20 mouse cellular contexts compared by ENCODE assay signal in the genomic region with DNA sequence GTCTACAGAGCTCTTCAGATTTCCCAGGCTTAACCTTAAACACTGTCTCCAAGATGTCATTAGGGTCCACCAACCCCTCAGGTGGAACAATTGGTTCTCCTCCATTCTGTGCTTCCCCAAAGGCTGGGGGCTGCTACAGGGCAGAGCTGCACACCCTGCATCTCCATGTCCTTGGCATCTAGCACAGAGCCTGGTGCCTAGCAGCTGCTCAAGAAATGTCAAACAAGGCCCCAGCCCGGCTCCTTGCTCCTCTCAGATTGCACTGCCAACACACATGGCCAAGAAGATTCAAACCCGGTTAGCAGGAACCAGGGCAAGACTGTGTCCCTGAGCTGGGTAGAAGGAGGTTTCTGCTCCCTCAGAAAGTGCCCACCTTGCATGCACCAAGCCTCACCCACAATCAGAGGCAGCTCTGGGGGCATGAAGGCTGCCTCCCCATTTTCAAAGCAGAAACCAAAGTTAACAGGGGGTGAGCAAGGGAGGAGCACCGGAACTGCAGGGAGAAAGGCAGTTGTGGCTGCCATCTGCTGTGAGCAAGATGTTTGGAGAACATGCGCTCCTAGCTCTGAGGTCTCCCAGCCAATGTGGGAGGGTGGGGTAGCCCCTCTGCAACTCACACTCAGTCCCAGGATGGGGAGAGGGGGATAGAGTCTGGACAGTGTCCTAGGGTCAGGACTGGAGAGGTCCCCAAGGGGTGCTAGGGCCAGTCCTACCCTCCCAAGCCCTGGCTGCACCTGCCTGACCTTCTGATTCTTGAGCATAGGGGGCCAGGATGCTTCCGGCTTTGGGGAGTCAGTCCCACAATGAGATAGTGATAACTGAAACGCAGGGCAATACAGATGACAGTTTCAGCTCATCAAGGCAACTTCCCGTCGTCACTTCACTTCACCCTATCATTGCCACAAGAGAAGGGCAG. TPM values are rescaled to one million over a fixed set of nuclear protein-coding genes. Genes with fewer than 3 reads are reported as not detected.
A peak's percentile ranks its signal among the peaks of the same experiment; 100 is the strongest.
DNase-seq lines count a peak whose midpoint lies in the region; ATAC-seq and TF ChIP-seq lines count a peak whose summit lies in the region.
"Had no signal": no experiment of that assay in that cellular context is flagged by ENCODE, and none has a peak within 500 bp of the region (broad histone marks: within the 10 kb centered on the region; RNA-seq: fewer than 3 reads in every experiment).

No protein-coding gene starts in this region.

- TF ChIP-seq EP300 in stomach, postnatal 0 days (optimal IDR thresholded peaks at IDR 0.05), result no peak

- 75% methylated on average over 8 of the region's 8 CpGs for WGBS in stomach, embryonic 15.5 days
- WGBS in stomach, postnatal 0 days, result 76% methylated on average over 8 of the region's 8 CpGs

- no peak for TF ChIP-seq CTCF in layer of hippocampus, adult 2 months (conservative IDR thresholded peaks at IDR 0.05)
- TF ChIP-seq CTCF in stomach, postnatal 0 days (IDR thresholded peaks at IDR 0.05; ENCODE audit: low read depth), result no peak

- H3K4me1 ChIP-seq in stomach, embryonic 15.5 days, result peaks cover 54% of the 10 kb centered on the region
- peaks cover 19% of the 10 kb centered on the region for H3K4me1 ChIP-seq in stomach, postnatal 0 days (replicated peaks; ENCODE audit: control insufficient read depth, insufficient read depth)

- no peak for ATAC-seq in stomach, embryonic 15.5 days (ENCODE audit: insufficient read depth, low FRiP score, low read depth)
- no peak for ATAC-seq in stomach, postnatal 0 days (ENCODE audit: low FRiP score, low TSS enrichment)
- ATAC-seq: forebrain, embryonic 15.5 days; intestine, postnatal 0 days; liver, embryonic 12.5 days had no signal

- H3K9me3 ChIP-seq in stomach, embryonic 15.5 days, result no peaks in the 10 kb centered on the region
- H3K9me3 ChIP-seq in stomach, postnatal 0 days (ENCODE audit: control insufficient read depth, low read length), result no peaks in the 10 kb centered on the region
- H3K9me3 ChIP-seq: forebrain, embryonic 15.5 days; heart, embryonic 12.5 days; hindbrain, embryonic 15.5 days; kidney, embryonic 15.5 days; liver, embryonic 12.5 days; lung, embryonic 15.5 days had no signal

- H3K4me2 ChIP-seq in stomach, embryonic 15.5 days, result no peak overlapping the region
- no peak overlapping the region for H3K4me2 ChIP-seq in stomach, postnatal 0 days (replicated peaks; ENCODE audit: low read depth)
- H3K4me2 ChIP-seq: forebrain, embryonic 15.5 days; heart, embryonic 12.5 days; hindbrain, embryonic 15.5 days; kidney, embryonic 15.5 days; liver, embryonic 12.5 days; lung, embryonic 15.5 days had no signal

- no peak overlapping the region for H3K4me3 ChIP-seq in layer of hippocampus, adult 2 months
- H3K4me3 ChIP-seq in stomach, embryonic 15.5 days (replicated peaks), result no peak overlapping the region
- H3K4me3 ChIP-seq in stomach, postnatal 0 days (ENCODE audit: low read depth, low read length), result no peak overlapping the region
- H3K4me3 ChIP-seq: forebrain, embryonic 15.5 days; heart, embryonic 12.5 days; hindbrain, embryonic 15.5 days; kidney, embryonic 15.5 days; liver, embryonic 12.5 days; lung, embryonic 15.5 days had no signal

- peak; percentile 71 for DNase-seq in gastrocnemius, adult 18-20 months (ENCODE audit: low spot score)
- DNase-seq in gastrocnemius, postnatal 10 days, result no peak
- DNase-seq in layer of hippocampus, adult 2 months (ENCODE audit: low spot score in 2 of 2), result peak in 1 of 2 experiments; percentile 59
- no peak for DNase-seq in layer of hippocampus, postnatal 36 days
- DNase-seq in stomach, postnatal 0 days (ENCODE audit: low spot score), result no peak
- DNase-seq in kidney, postnatal 4 days, result no peak
- DNase-seq: adrenal gland, postnatal 25 days; B cell, adult 2 months; cerebellum, adult 18-20 months; cerebellum, postnatal 36 days; midbrain, embryonic 14.5 days had no signal

- no peaks in the 10 kb centered on the region for H3K36me3 ChIP-seq in stomach, embryonic 15.5 days
- H3K36me3 ChIP-seq in stomach, postnatal 0 days (ENCODE audit: control insufficient read depth, insufficient read depth, low read length), result no peaks in the 10 kb centered on the region
- H3K36me3 ChIP-seq: forebrain, embryonic 15.5 days; heart, embryonic 12.5 days; hindbrain, embryonic 15.5 days; kidney, embryonic 15.5 days; liver, embryonic 12.5 days; lung, embryonic 15.5 days had no signal

- peak overlapping the region; percentile 96 for H3K27ac ChIP-seq in layer of hippocampus, adult 2 months
- 0 out of 2 replicates have a peak overlapping the region, but pooled peaks have one; percentile 3 for H3K27ac ChIP-seq in stomach, embryonic 15.5 days
- H3K27ac ChIP-seq in stomach, postnatal 0 days (replicated peaks), result no peak overlapping the region
- H3K27ac ChIP-seq: forebrain, embryonic 15.5 days; hindbrain, embryonic 15.5 days; kidney, embryonic 15.5 days; liver, embryonic 12.5 days had no signal

- H3K9ac ChIP-seq in stomach, embryonic 15.5 days, result no peak overlapping the region
- H3K9ac ChIP-seq in stomach, postnatal 0 days (ENCODE audit: low read length), result no peak overlapping the region
- H3K9ac ChIP-seq: forebrain, embryonic 15.5 days; heart, embryonic 12.5 days; hindbrain, embryonic 15.5 days; kidney, embryonic 15.5 days; liver, embryonic 12.5 days; lung, embryonic 15.5 days had no signal

- H3K27me3 ChIP-seq in stomach, embryonic 15.5 days (replicated peaks), result no peaks in the 10 kb centered on the region
- H3K27me3 ChIP-seq in stomach, postnatal 0 days (ENCODE audit: control insufficient read depth, insufficient read depth, low read length), result no peaks in the 10 kb centered on the region
- H3K27me3 ChIP-seq: forebrain, embryonic 15.5 days; kidney, embryonic 15.5 days; lung, embryonic 15.5 days had no signal

RNA-seq across cellular contexts. Expression of gene Dagla, which starts 16.3 kb away (rescaled TPM):
- total RNA-seq in gastrocnemius, adult 18-20 months (2021), result 1 to 10 TPM; 8.3 TPM
- total RNA-seq in gastrocnemius, postnatal 10 days (2021), result 1 to 10 TPM; 8.9 to 9.3 TPM
- total RNA-seq in layer of hippocampus, adult 2 months (2021), result 100 to 1,000 TPM; 130 to 131 TPM
- total RNA-seq in layer of hippocampus, postnatal 36 days (2021), result 100 to 1,000 TPM; 122 to 123 TPM
- polyA plus RNA-seq in stomach, embryonic 15.5 days (2015; fragmentation: Nextera tagmentation; extraction: Ambion mirVana), result 3.3 and 3.7 TPM in 2 replicates
- 1.3 and 1.7 TPM in 2 replicates for polyA plus RNA-seq in stomach, postnatal 0 days (2015; fragmentation: Nextera tagmentation; extraction: Ambion mirVana)

RNA-seq across cellular contexts. Expression of gene Myrf, which starts 47.8 kb away (rescaled TPM):
- not detected for total RNA-seq in gastrocnemius, adult 18-20 months (2021)
- under 1 TPM; 0.09 to 0.14 TPM for total RNA-seq in gastrocnemius, postnatal 10 days (2021)
- total RNA-seq in layer of hippocampus, adult 2 months (2021), result 10 to 100 TPM; 27.0 to 27.8 TPM
- total RNA-seq in layer of hippocampus, postnatal 36 days (2021), result 10 to 100 TPM; 27.5 to 30.5 TPM
- 17.5 and 17.8 TPM in 2 replicates for polyA plus RNA-seq in stomach, embryonic 15.5 days (2015; fragmentation: Nextera tagmentation; extraction: Ambion mirVana)
- polyA plus RNA-seq in stomach, postnatal 0 days (2015; fragmentation: Nextera tagmentation; extraction: Ambion mirVana), result 9.6 and 10.7 TPM in 2 replicates
- total RNA-seq: granulocyte monocyte progenitor cell, adult 5-6 weeks had no signal

Comparison
In these comparisons a context has a peak if more than half of its experiments do, and no peak if none do; other contexts are left out.
1. RNA of gene Dagla, which starts 16.3 kb away (total RNA-seq): 130 to 131 TPM in layer of hippocampus, adult 2 months and 122 to 123 TPM in layer of hippocampus, postnatal 36 days; 8.9 to 9.3 TPM in gastrocnemius, postnatal 10 days and 8.3 TPM in gastrocnemius, adult 18-20 months; every median in the first group is over 10 times any median in the second.
2. RNA of gene Myrf, which starts 47.8 kb away (total RNA-seq): 27.5 to 30.5 TPM in layer of hippocampus, postnatal 36 days and 27.0 to 27.8 TPM in layer of hippocampus, adult 2 months; 0.09 to 0.14 TPM in gastrocnemius, postnatal 10 days and not detected in gastrocnemius, adult 18-20 months; every median in the first group is over 10 times any median in the second.